Mouse (Mus musculus) cerebellum, adult 9-11 months (tissue): ENCODE measurements at regions not wholly inside any gene's neighbourhood (a gene's known extent, or its start where the extent isn't known, plus 50 kb on each side); places are given as distances from the start of the nearest gene placed in this dataset.

Experiments
- DNase-seq: peaks from one replicate; pipeline ENCODE4 v3.0.0; 2022

GRCm38 (mm10) chr2:106083001-106083400 is 79.7 kb upstream of the Dnajc24 start:
- no peak for DNase-seq

DNA sequence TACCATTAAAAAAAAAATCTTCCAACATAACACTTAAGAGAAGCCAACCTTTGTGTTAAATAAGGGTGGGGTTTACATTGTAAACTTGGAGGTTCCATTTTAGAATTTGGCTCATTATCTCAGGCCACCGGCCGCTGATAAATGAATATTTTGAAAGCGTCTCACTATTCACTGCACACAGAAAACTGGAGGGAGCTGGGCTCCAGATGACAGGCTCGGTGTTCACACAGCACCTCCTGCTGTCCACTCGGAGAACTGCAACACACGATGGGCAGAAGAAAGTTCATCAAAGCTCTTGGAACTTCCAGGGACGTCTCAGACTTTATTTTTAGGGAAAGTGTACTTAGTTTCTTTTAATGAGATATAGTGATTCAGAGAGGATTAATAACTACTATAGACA is 78.6 kb upstream of the Dnajc24 start:
- peak; percentile 57 for DNase-seq

DNA sequence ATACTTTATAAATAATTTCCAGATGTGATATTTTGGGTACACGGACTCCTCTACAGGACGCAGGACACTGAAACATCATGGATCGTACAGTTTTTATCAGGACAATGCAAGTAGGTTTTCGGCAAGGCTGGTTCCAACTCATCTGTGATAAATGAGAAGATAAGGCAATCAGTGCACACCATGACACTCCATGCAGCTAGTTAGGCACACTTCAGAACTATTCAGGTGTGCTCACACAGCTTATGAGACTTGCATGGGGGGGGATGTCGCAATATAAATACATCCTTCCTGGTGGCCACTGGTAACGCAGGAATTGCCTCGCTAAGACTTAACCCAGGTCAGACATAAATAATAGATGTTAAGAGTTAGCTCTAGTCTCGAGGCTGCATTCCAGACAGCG is 77.3 kb upstream of the Dnajc24 start:
- DNase-seq = no peak

- no peak for DNase-seq
These were observed 75.2 kb upstream of the Dnajc24 start for GRCm38 (mm10) chr2:106078591-106078990.

GRCm38 (mm10) chr2:106074441-106074840 is 71.1 kb upstream of the Dnajc24 start:
- no peak for DNase-seq

GRCm38 (mm10) chr2:106064316-106064715 is 61.0 kb upstream of the Dnajc24 start:
- no peak for DNase-seq
